Mouse (Mus musculus): Measurements from ENCODE around the gene Baz2b.

- TF ChIP-seq POLR2A (IDR thresholded peaks at IDR 0.05; ENCODE audit: insufficient read depth, low read depth, low read length) (no peak), CTCF (IDR thresholded peaks at IDR 0.05; ENCODE audit: insufficient read depth, low read depth, low read length) (no peak)
These were observed 73.8 kb downstream of the Baz2b start for GRCm38 (mm10) chr2:60135796-60136195.
